Mouse (Mus musculus): ENCODE data around the gene Vmn1r44.

- TF ChIP-seq POLR2A (IDR thresholded peaks at IDR 0.05; ENCODE audit: extremely low read depth, insufficient read depth, low read length) (no peak), CTCF (IDR thresholded peaks at IDR 0.05; ENCODE audit: extremely low read depth, insufficient read depth, low read length) (no peak)
Measured at GRCm38 (mm10) chr6:89883812-89884211, 352 bp downstream of the Vmn1r44 start.

Measured in cortical plate, adult 2 months (tissue).